Mouse (Mus musculus) bone marrow, adult 2 months (tissue): Measurements from ENCODE around the gene Zfp119b.
"Not testable (repeated sequence)": the region's sequence is repeated elsewhere in the genome, so short reads cannot be mapped to it uniquely, and the experiment has no call there.

Experiments used
- CTCF ChIP-seq: fragments of 200-500 bp; IDR thresholded peaks from 2 replicates; pipeline ENCODE4 v1.5.1; 2011; ENCODE audit warnings: low read length, control low read depth; ENCODE audit not compliant: control insufficient read depth, insufficient read depth
- POLR2A ChIP-seq: fragments of 200-500 bp; IDR thresholded peaks from 2 replicates; pipeline ENCODE4 v1.6.1; 2011; ENCODE audit warnings: low read depth, mild to moderate bottlenecking, control low read depth, low read length, borderline replicate concordance; ENCODE audit not compliant: control insufficient read depth

- peak; percentile 52; the same call in 1 of the 2 replicates for TF ChIP-seq POLR2A
- not testable (repeated sequence) for TF ChIP-seq CTCF
Measured at GRCm38 (mm10) chr17:55944866-55945682, 4.2 kb downstream of the Zfp119b start.
